Mouse (Mus musculus) limb, embryonic 14.5 days (tissue): ENCODE results near the gene Ints1. TPM values are rescaled to one million over a fixed set of nuclear protein-coding genes. Genes with fewer than 3 reads are reported as not detected.

Experiments used
- ATAC-seq: fragments of 200-750 bp; cut with Nextera tagmentation; 2 replicates; pipeline ENCODE4 v1.8.0; 2017; ENCODE audit warnings: low read depth, moderate number of reproducible peaks, moderate TSS enrichment; ENCODE audit not compliant: low FRiP score
- DNase-seq: peaks from one replicate; pipeline ENCODE4 v3.0.0-alpha.2; 2015; ENCODE audit warnings: low spot score
- H3K27ac ChIP-seq: fragments of 300-500 bp; sonication (generic); replicated peaks from 2 replicates; pipeline ENCODE4 v1.5.1; 2014; ENCODE audit warnings: low read depth, mild to moderate bottlenecking, low read length, moderate library complexity, mixed read lengths
- H3K27me3 ChIP-seq: fragments of 300-500 bp; sonication (generic); 2 replicates; pipeline ENCODE4 v1.6.1; 2014; ENCODE audit warnings: low read length, mixed read lengths; ENCODE audit not compliant: control insufficient read depth, insufficient read depth
- H3K36me3 ChIP-seq: fragments of 300-500 bp; sonication (generic); 2 replicates; pipeline ENCODE4 v1.6.1; 2014; ENCODE audit warnings: mild to moderate bottlenecking, low read length, moderate library complexity, mixed read lengths; ENCODE audit not compliant: control insufficient read depth, insufficient read depth
- H3K4me1 ChIP-seq: fragments of 300-500 bp; sonication (generic); 2 replicates; pipeline ENCODE4 v1.6.1; 2014; ENCODE audit warnings: antibody characterized with exemption, low read length, mixed read lengths; ENCODE audit not compliant: control insufficient read depth, insufficient read depth
- H3K4me2 ChIP-seq: fragments of 300-500 bp; sonication (generic); replicated peaks from 2 replicates; pipeline ENCODE4 v1.6.1; 2014; ENCODE audit warnings: low read depth, mild to moderate bottlenecking, low read length, moderate library complexity; ENCODE audit not compliant: severe bottlenecking
- H3K4me3 ChIP-seq: fragments of 300-500 bp; sonication (generic); replicated peaks from 2 replicates; pipeline ENCODE4 v1.5.1; 2014; ENCODE audit warnings: low read length
- H3K9ac ChIP-seq: fragments of 300-500 bp; sonication (generic); 2 replicates; pipeline ENCODE4 v1.6.1; 2014; ENCODE audit warnings: mild to moderate bottlenecking, low read depth, low read length, moderate library complexity; ENCODE audit not compliant: severe bottlenecking
- H3K9me3 ChIP-seq: fragments of 300-500 bp; sonication (generic); 2 replicates; pipeline ENCODE4 v1.6.1; 2016; ENCODE audit warnings: low read length; ENCODE audit not compliant: control insufficient read depth
- POLR2A ChIP-seq: fragments of 200-500 bp; IDR thresholded peaks from 2 replicates; pipeline ENCODE4 v1.8.0; 2012; ENCODE audit warnings: inconsistent platforms, mild to moderate bottlenecking, moderate library complexity, borderline replicate concordance; ENCODE audit not compliant: insufficient read depth, insufficient read length; ENCODE audit errors: extremely low read depth
- WGBS: fragments of 180-500 bp; shearing (Covaris S2); extraction: QIAGEN DNeasy Blood & Tissue Kit; methylation state at CpG from one replicate; pipeline ENCODE4 v1.1.7; 2014; 5-methylcytosine and 5-hydroxymethylcytosine counted together
- polyA plus RNA-seq, 2 experiments: library from polyadenylated mRNA; depleted of rRNA in 1 of 2; stranded (reverse) in 1 of 2; unstranded in 1 of 2; fragments of >200 nt; fragmentation: Nextera tagmentation in 1 of 2; extraction: Ambion mirVana in 1 of 2; gene quantifications; 2 replicates each; pipeline versions ENCODE4 v1.2.1 to v1.2.3; 2012 to 2014

Ints1 gene
- polyA plus RNA-seq, 2 experiments: 35.5 to 50.1 TPM

DNA sequence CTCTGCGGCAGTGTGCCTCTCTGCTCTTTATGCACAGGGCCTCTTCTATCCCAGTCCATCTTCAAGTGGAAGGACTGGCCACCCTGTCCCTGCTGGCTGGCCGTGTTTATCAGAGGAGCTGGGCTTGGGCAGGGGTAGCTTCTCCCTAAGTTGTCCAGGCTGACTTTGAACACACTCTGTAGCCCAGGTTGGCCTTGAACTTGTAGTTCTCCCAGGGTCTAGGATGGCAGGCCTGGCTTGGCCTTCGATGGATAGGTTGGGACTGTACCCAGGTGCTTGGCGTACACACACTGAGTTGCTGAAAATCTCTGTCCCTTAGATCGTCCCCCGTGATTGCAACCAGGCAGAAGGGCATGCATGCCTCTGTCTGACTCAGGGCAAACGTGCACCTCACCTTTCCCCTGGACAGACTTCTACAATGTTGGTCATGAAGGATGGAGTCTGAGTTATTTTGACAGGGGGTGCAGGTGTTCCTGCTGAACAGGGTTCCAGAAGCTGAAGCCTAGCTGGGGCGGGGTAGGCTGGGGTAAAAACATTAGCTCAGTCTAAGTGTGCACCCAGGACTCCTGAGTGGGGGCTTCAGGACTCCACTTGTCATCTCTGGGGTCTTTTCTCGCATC, 20.6 kb upstream of the Ints1 start:
- Histone ChIP-seq H3K27ac (no peak overlapping the region), H3K9ac (no peak overlapping the region), H3K4me3 (no peak overlapping the region), H3K36me3 (peaks cover 12% of the 10 kb centered on the region), H3K4me1 (peaks cover 38% of the 10 kb centered on the region), H3K4me2 (0 out of 2 replicates have a peak overlapping the region, but pooled peaks have one; percentile 35), H3K9me3 (no peaks in the 10 kb centered on the region), H3K27me3 (no peaks in the 10 kb centered on the region)
- ATAC-seq (no peak), DNase-seq (no peak)
- TF ChIP-seq POLR2A: no peak
- WGBS: 78% methylated on average over 9 of the region's 9 CpGs

GRCm38 (mm10) chr5:139794938-139795337, 19.5 kb upstream of the Ints1 start:
- TF ChIP-seq POLR2A: no peak
- WGBS: 66% methylated on average over 10 of the region's 10 CpGs
- ATAC-seq (no peak), DNase-seq (no peak)
- H3K27ac ChIP-seq: no peak overlapping the region
- H3K9me3 ChIP-seq: no peaks in the 10 kb centered on the region
- no peaks in the 10 kb centered on the region for H3K27me3 ChIP-seq
- no peak overlapping the region for H3K4me3 ChIP-seq
- peaks cover 5% of the 10 kb centered on the region; the same call in 1 of the 2 replicates for H3K36me3 ChIP-seq
- peaks cover 40% of the 10 kb centered on the region for H3K4me1 ChIP-seq
- H3K9ac ChIP-seq: no peak overlapping the region
- no peak overlapping the region for H3K4me2 ChIP-seq

GRCm38 (mm10) chr5:139794137-139794536, 18.7 kb upstream of the Ints1 start:
- Histone ChIP-seq H3K4me3 (no peak overlapping the region), H3K27me3 (no peaks in the 10 kb centered on the region), H3K27ac (no peak overlapping the region), H3K4me2 (no peak overlapping the region), H3K9ac (no peak overlapping the region), H3K9me3 (no peaks in the 10 kb centered on the region), H3K36me3 (no peaks in the 10 kb centered on the region), H3K4me1 (peaks cover 40% of the 10 kb centered on the region)
- WGBS: 83% methylated on average over 5 of the region's 5 CpGs
- DNase-seq (no peak), ATAC-seq (no peak)
- TF ChIP-seq POLR2A: no peak

DNA sequence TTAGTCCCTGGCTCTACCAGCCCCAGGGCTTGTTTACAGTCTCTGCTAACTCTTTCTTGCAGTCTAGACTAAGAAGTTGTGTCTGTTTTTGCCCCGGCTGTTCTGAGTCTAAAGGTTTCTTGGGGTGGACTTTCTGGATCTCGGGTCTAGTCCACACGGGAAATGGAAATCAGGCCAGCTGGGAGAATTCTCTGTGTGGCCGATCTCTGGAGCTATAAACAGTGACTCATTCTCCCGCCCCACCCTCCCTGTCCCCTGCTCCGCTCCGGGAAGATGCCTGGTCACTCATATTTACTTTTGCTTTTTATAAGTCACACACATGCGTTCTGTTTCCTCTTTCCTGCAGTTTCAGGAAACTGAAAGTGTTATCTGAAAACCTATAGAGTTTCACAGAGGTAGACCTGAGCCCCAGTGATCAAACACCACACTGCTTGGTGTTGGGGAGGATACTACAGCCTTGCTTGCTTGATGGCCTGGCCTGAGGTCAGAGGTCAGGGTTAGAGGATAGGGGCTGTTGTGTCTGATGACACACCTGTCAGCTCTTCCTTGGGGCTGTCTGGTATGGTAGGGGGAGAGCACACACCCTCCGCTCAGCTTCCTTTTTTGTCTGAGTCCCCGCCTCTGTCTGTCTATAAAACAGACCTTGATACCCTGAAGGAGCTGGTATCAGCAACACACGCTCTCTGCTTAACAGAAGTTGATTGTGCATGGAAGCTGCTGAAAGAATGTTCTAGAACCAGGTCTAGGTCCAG, 18.0 kb upstream of the Ints1 start:
- Histone ChIP-seq H3K9me3 (no peaks in the 10 kb centered on the region), H3K9ac (no peak overlapping the region), H3K27ac (no peak overlapping the region), H3K4me1 (peaks cover 38% of the 10 kb centered on the region), H3K27me3 (no peaks in the 10 kb centered on the region), H3K4me3 (no peak overlapping the region), H3K4me2 (no peak overlapping the region; the same call in 1 of the 2 replicates), H3K36me3 (no peaks in the 10 kb centered on the region)
- no peak for TF ChIP-seq POLR2A
- WGBS: 52% methylated on average over 11 of the region's 11 CpGs
- DNase-seq (no peak), ATAC-seq (no peak)

DNA sequence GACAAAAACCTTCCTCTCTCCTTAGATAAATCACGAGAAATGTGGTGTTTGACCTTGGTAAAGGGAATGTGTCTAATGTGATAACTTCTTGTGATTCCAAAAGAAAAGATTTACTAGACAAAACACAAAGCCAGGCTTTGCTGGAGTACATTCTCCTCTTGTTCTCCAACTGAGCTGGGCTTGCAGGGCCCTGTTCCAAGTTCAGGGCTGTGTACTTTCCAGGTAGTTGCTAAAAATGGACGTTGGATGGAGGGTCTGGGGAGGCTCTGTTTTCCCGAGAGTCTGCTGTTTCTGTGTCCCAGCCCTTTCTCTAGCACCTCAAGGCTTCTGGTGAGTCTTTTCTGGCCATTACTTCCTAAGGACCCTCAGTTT, 17.5 kb upstream of the Ints1 start:
- Histone ChIP-seq H3K36me3 (no peaks in the 10 kb centered on the region), H3K9ac (no peak overlapping the region), H3K4me1 (peaks cover 32% of the 10 kb centered on the region), H3K27ac (no peak overlapping the region), H3K9me3 (no peaks in the 10 kb centered on the region), H3K4me3 (no peak overlapping the region), H3K27me3 (no peaks in the 10 kb centered on the region), H3K4me2 (peak overlapping the region; percentile 100; the same call in 1 of the 2 replicates)
- 57% methylated on average over 3 of the region's 3 CpGs for WGBS
- DNase-seq (no peak), ATAC-seq (no peak)
- TF ChIP-seq POLR2A: no peak
